Mouse (Mus musculus): ENCODE data around the gene Elp5. TPM values are rescaled to one million over a fixed set of nuclear protein-coding genes. Genes with fewer than 3 reads are reported as not detected.
"Not testable (repeated sequence)": the region's sequence is repeated elsewhere in the genome, so short reads cannot be mapped to it uniquely, and the experiment has no call there.

The Elp5 gene
- polyA plus RNA-seq, 1 experiment from 2014 or later, result 126 TPM

GRCm38 (mm10) chr11:69966006-69966859, 16.1 kb downstream of the Elp5 start:
- WGBS, result 2% methylated on average over 58 of the region's 59 CpGs
- peak overlapping the region; percentile 46 for H3K4me3 ChIP-seq
- peaks cover 20% of the 10 kb centered on the region for H3K4me1 ChIP-seq
- peak; percentile 51; the same call in 1 of the 2 replicates for ATAC-seq (ENCODE audit: low FRiP score, low read depth)
- no peak overlapping the region for H3K27ac ChIP-seq
- peak overlapping the region; percentile 65 for H3K9ac ChIP-seq
- H3K4me2 ChIP-seq (replicated peaks), result peak overlapping the region; percentile 71
- peaks cover 34% of the 10 kb centered on the region for H3K36me3 ChIP-seq
- no peaks in the 10 kb centered on the region for H3K9me3 ChIP-seq
- peaks cover 76% of the 10 kb centered on the region for H3K27me3 ChIP-seq

GRCm38 (mm10) chr11:69965271-69966005, 16.9 kb downstream of the Elp5 start:
- H3K27me3 ChIP-seq, result peaks cover 84% of the 10 kb centered on the region
- peak overlapping the region; percentile 71 for H3K4me2 ChIP-seq (replicated peaks)
- no peak overlapping the region for H3K9ac ChIP-seq
- peaks cover 20% of the 10 kb centered on the region for H3K4me1 ChIP-seq
- peaks cover 30% of the 10 kb centered on the region for H3K36me3 ChIP-seq
- no peak overlapping the region for H3K27ac ChIP-seq
- H3K4me3 ChIP-seq, result peak overlapping the region; percentile 46
- no peaks in the 10 kb centered on the region for H3K9me3 ChIP-seq
- ATAC-seq (ENCODE audit: low FRiP score, low read depth), result no peak
- WGBS, result 2% methylated on average over 49 of the region's 49 CpGs

- Histone ChIP-seq H3K36me3 (peaks cover 23% of the 10 kb centered on the region), H3K9ac (no peak within 1 kb of the TSS), H3K4me2 (replicated peaks) (peak within 1 kb of the TSS; percentile 71), H3K27me3 (peaks cover 88% of the 10 kb centered on the region), H3K9me3 (no peaks in the 10 kb centered on the region), H3K4me1 (peaks cover 20% of the 10 kb centered on the region), H3K4me3 (peak within 1 kb of the TSS; percentile 46), H3K27ac (no peak within 1 kb of the TSS)
- WGBS, result 13% methylated on average over 24 of the region's 24 CpGs
- no peak for ATAC-seq (ENCODE audit: low FRiP score, low read depth)
Measured at GRCm38 (mm10) chr11:69964650-69965270, 17.6 kb downstream of the Elp5 start, which contains the start of gene Cldn7. Cldn7 (plus strand) TSS chr11:69964779.

- WGBS, result 48% methylated on average over 5 of the region's 5 CpGs
- Histone ChIP-seq H3K27me3 (peaks cover 75% of the 10 kb centered on the region), H3K36me3 (no peaks in the 10 kb centered on the region), H3K9me3 (no peaks in the 10 kb centered on the region), H3K9ac (no peak overlapping the region), H3K4me3 (0 out of 2 replicates have a peak overlapping the region, but pooled peaks have one; percentile 1), H3K4me2 (replicated peaks) (no peak overlapping the region), H3K27ac (no peak overlapping the region), H3K4me1 (peaks cover 18% of the 10 kb centered on the region)
- no peak for ATAC-seq (ENCODE audit: low FRiP score, low read depth)
Measured at GRCm38 (mm10) chr11:69961841-69962240, 20.5 kb downstream of the Elp5 start.

- Histone ChIP-seq H3K4me3 (no peak overlapping the region), H3K9ac (no peak overlapping the region), H3K27me3 (peaks cover 62% of the 10 kb centered on the region), H3K36me3 (no peaks in the 10 kb centered on the region), H3K4me2 (replicated peaks) (no peak overlapping the region), H3K9me3 (no peaks in the 10 kb centered on the region), H3K27ac (no peak overlapping the region), H3K4me1 (peaks cover 6% of the 10 kb centered on the region; the same call in 1 of the 2 replicates)
- WGBS, result 30% methylated on average over 5 of the region's 5 CpGs
- no peak for ATAC-seq (ENCODE audit: low FRiP score, low read depth)
Measured at GRCm38 (mm10) chr11:69960616-69961015, 21.7 kb downstream of the Elp5 start.

GRCm38 (mm10) chr11:69956218-69956617, 26.1 kb downstream of the Elp5 start:
- WGBS, result 79% methylated on average over 1 of the region's 1 CpGs
- Histone ChIP-seq H3K4me3 (no peak overlapping the region), H3K27ac (no peak overlapping the region), H3K9me3 (no peaks in the 10 kb centered on the region), H3K9ac (no peak overlapping the region), H3K36me3 (no peaks in the 10 kb centered on the region), H3K4me2 (replicated peaks) (no peak overlapping the region), H3K4me1 (no peaks in the 10 kb centered on the region), H3K27me3 (peaks cover 27% of the 10 kb centered on the region)
- no peak for ATAC-seq (ENCODE audit: low FRiP score, low read depth)

GRCm38 (mm10) chr11:69955618-69956017, 26.7 kb downstream of the Elp5 start:
- H3K4me3 ChIP-seq; H3K9ac ChIP-seq; H3K4me2 ChIP-seq (replicated peaks); H3K27ac ChIP-seq; H3K9me3 ChIP-seq; H3K36me3 ChIP-seq; ATAC-seq (ENCODE audit: low FRiP score, low read depth); H3K4me1 ChIP-seq: not testable (repeated sequence)
- 79% methylated on average over 4 of the region's 4 CpGs for WGBS
- peaks cover 26% of the 10 kb centered on the region for H3K27me3 ChIP-seq

GRCm38 (mm10) chr11:69953267-69953915, 28.9 kb downstream of the Elp5 start:
- Histone ChIP-seq H3K9me3 (no peaks in the 10 kb centered on the region), H3K36me3 (no peaks in the 10 kb centered on the region), H3K4me2 (replicated peaks) (no peak overlapping the region), H3K27ac (no peak overlapping the region), H3K4me1 (peaks cover 4% of the 10 kb centered on the region; the same call in 1 of the 2 replicates), H3K27me3 (peaks cover 13% of the 10 kb centered on the region; the same call in 1 of the 2 replicates), H3K4me3 (no peak overlapping the region), H3K9ac (no peak overlapping the region)
- WGBS, result 65% methylated on average over 11 of the region's 11 CpGs
- ATAC-seq (ENCODE audit: low FRiP score, low read depth), result no peak

GRCm38 (mm10) chr11:69952274-69952673, 30.0 kb downstream of the Elp5 start:
- Histone ChIP-seq H3K4me2 (replicated peaks) (no peak overlapping the region), H3K27ac (no peak overlapping the region)
- WGBS, result 40% methylated on average over 1 of the region's 1 CpGs

GRCm38 (mm10) chr11:69950807-69951459, 31.4 kb downstream of the Elp5 start:
- Histone ChIP-seq H3K4me3 (no peak overlapping the region), H3K27me3 (peaks cover 13% of the 10 kb centered on the region; the same call in 1 of the 2 replicates), H3K4me2 (replicated peaks) (no peak overlapping the region), H3K9me3 (no peaks in the 10 kb centered on the region), H3K27ac (no peak overlapping the region), H3K36me3 (peaks cover 1% of the 10 kb centered on the region; the same call in 1 of the 2 replicates), H3K9ac (no peak overlapping the region), H3K4me1 (peaks cover 23% of the 10 kb centered on the region)
- ATAC-seq (ENCODE audit: low FRiP score, low read depth), result no peak
- 46% methylated on average over 4 of the region's 4 CpGs for WGBS

More at GRCm38 (mm10) chr11:69952274-69952673, 30.0 kb downstream of the Elp5 start:
- Histone ChIP-seq H3K9ac (no peak overlapping the region), H3K9me3 (no peaks in the 10 kb centered on the region), H3K36me3 (no peaks in the 10 kb centered on the region), H3K27me3 (peaks cover 13% of the 10 kb centered on the region; the same call in 1 of the 2 replicates), H3K4me3 (no peak overlapping the region), H3K4me1 (peaks cover 9% of the 10 kb centered on the region)
- no peak for ATAC-seq (ENCODE audit: low FRiP score, low read depth)

GRCm38 (mm10) chr11:69948763-69949150, 33.6 kb downstream of the Elp5 start:
- Histone ChIP-seq H3K4me1 (peaks cover 26% of the 10 kb centered on the region), H3K4me3 (peak overlapping the region; percentile 61), H3K9me3 (no peaks in the 10 kb centered on the region), H3K4me2 (replicated peaks) (peak overlapping the region; percentile 83), H3K27ac (peak overlapping the region; percentile 94), H3K27me3 (peaks cover 13% of the 10 kb centered on the region; the same call in 1 of the 2 replicates), H3K9ac (peak overlapping the region; percentile 73), H3K36me3 (peaks cover 23% of the 10 kb centered on the region)
- ATAC-seq (ENCODE audit: low FRiP score, low read depth), result peak; percentile 57
- WGBS, result 0% methylated on average over 14 of the region's 14 CpGs

Data from limb, embryonic 13.5 days (tissue).